Mouse (Mus musculus): ENCODE measurements around the gene Rpl19.

- TF ChIP-seq CTCF (conservative IDR thresholded peaks at IDR 0.05; ENCODE audit: low read length): no peak
- no peak for TF ChIP-seq NANOG (IDR thresholded peaks at IDR 0.05; ENCODE audit: borderline replicate concordance, low read length)
These were observed 35.5 kb downstream of the Rpl19 start for GRCm38 (mm10) chr11:98061904-98062562.

Data from E14TG2a.4 (cell line).